Mouse (Mus musculus) bone marrow, adult 2 months (tissue): ENCODE data around the gene Cybc1. TPM values are rescaled to one million over a fixed set of nuclear protein-coding genes. Genes with fewer than 3 reads are reported as not detected.

Experiments
- H3K27ac ChIP-seq: fragments of 200-500 bp; 2 replicates; pipeline ENCODE4 v1.5.1; 2012; ENCODE audit warnings: low read depth, mild to moderate bottlenecking, control low read depth, inconsistent platforms, low read length; ENCODE audit not compliant: control insufficient read depth, poor library complexity, insufficient read depth
- H3K4me1 ChIP-seq: fragments of 200-500 bp; 2 replicates; pipeline ENCODE4 v1.6.1; 2011; ENCODE audit warnings: low read length; ENCODE audit not compliant: control insufficient read depth, insufficient read depth
- H3K4me3 ChIP-seq: fragments of 200-500 bp; replicated peaks from 2 replicates; pipeline ENCODE3; 2011; ENCODE audit warnings: mild to moderate bottlenecking, low read depth, low read length, control low read depth; ENCODE audit not compliant: control insufficient read depth
- CTCF ChIP-seq: fragments of 200-500 bp; IDR thresholded peaks from 2 replicates; pipeline ENCODE4 v1.5.1; 2011; ENCODE audit warnings: low read length, control low read depth; ENCODE audit not compliant: control insufficient read depth, insufficient read depth
- POLR2A ChIP-seq: fragments of 200-500 bp; IDR thresholded peaks from 2 replicates; pipeline ENCODE4 v1.6.1; 2011; ENCODE audit warnings: low read depth, mild to moderate bottlenecking, control low read depth, low read length, borderline replicate concordance; ENCODE audit not compliant: control insufficient read depth
- WGBS: fragments of 180-500 bp; shearing (Covaris S2); methylation state at CpG from one replicate; pipeline ENCODE4 v1.1.7; 2018; 5-methylcytosine and 5-hydroxymethylcytosine counted together
- polyA plus RNA-seq: library from polyadenylated mRNA; stranded (reverse); fragments of >200 nt; gene quantifications from 2 replicates; pipeline ENCODE4 v1.2.4, GENCODE M21; 2011; ENCODE audit warnings: low replicate concordance; ENCODE audit not compliant: missing spikeins, insufficient read depth, insufficient read length

Gene Cybc1
- polyA plus RNA-seq, 1 experiment = 54.0 TPM

DNA sequence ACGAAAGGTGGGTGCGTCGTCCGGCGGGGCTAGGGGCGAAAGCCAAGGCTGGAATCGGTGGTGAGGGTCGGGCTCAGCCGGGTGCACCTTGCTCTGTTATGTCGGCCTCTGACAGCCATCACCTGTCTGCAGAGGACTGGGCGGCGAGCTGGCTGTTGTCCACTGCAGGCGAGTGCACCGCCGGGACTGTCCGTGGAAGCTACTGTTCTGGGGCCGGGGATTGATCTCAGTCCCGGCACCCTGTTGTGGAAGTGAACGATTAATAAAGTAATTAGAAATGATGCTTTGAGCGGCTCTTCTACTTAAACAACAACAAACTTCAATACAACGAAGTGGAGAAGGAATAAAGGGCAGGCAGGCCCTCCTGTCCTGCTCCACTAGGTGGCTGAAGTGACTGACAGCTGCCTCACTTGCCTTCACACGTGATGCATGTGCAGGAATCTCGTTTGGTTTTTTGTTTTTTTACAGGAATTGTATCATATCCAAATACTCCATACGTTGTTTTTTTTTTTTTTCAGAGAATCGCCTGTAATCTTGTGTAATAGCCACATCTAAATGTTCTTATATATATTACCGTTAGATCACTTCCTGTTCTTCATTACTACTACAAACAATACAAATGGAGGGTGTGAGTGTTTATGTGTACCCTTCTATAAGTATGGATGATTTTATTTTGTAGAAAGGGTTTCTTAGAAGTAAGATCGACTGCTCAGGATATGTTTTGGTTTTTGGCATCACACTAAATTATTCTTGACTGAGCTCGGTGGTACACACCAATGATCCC lies 8.4 kb upstream of the Cybc1 start:
- peak; percentile 63 for TF ChIP-seq CTCF
- no peak for TF ChIP-seq POLR2A
- 1% methylated on average over 28 of the region's 28 CpGs for WGBS
- peaks cover 1% of the 10 kb centered on the region; the same call in 1 of the 2 replicates for H3K4me1 ChIP-seq

DNA sequence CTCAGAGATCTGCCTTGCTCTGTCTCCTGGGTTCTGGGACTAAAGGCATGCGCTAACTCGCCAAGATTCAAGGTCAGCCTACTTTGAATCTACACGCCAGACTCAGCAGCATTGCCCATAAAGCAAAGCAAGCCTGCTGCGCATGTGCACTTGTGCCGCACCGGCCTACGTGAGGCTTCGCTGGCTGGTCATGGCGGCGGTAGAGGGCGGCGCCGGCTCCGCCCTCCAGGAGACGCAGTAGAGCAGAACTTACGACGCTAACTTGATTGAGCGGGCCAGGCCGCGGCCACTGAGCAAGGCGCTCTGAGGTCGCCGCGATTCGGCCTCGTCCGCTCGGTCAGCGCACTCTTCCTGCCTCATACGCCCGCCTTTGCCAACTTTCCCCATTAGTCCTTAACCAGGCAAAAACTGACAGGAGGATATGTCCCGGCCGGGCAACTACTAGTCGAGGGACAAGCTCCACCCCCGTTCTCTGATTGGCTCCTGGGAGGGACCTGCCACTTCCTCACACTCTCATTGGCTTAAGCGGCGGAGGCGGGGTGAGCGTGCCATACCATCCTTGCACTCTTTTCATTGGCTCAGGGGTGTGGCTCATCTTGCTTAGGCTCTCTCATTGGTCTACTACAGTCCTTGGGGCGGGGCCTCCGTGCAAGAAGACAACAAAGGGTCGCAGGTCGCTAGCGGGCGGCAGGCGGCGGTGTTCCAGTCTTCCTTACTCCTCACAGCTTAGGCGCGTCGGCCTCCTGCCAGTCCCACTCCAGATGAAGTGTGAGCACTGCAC lies 7.6 kb upstream of the Cybc1 start, which contains the start of gene Narf:
Narf (plus strand) TSS at position 690 of the 781 bp plus-strand sequence.
- Histone ChIP-seq H3K4me1 (peaks cover 1% of the 10 kb centered on the region; the same call in 1 of the 2 replicates), H3K4me3 (peak within 1 kb of the TSS; percentile 92), H3K27ac (peak within 1 kb of the TSS; percentile 96)
- TF ChIP-seq CTCF = peak; percentile 56; the same call in 1 of the 2 replicates
- peak; percentile 97 for TF ChIP-seq POLR2A
- WGBS = under 1% methylated on average over 50 of the region's 50 CpGs

More for the DNA sequence above, 8.4 kb upstream of the Cybc1 start:
- Histone ChIP-seq H3K4me3 (peak overlapping the region; percentile 92), H3K27ac (peak overlapping the region; percentile 94)

DNA sequence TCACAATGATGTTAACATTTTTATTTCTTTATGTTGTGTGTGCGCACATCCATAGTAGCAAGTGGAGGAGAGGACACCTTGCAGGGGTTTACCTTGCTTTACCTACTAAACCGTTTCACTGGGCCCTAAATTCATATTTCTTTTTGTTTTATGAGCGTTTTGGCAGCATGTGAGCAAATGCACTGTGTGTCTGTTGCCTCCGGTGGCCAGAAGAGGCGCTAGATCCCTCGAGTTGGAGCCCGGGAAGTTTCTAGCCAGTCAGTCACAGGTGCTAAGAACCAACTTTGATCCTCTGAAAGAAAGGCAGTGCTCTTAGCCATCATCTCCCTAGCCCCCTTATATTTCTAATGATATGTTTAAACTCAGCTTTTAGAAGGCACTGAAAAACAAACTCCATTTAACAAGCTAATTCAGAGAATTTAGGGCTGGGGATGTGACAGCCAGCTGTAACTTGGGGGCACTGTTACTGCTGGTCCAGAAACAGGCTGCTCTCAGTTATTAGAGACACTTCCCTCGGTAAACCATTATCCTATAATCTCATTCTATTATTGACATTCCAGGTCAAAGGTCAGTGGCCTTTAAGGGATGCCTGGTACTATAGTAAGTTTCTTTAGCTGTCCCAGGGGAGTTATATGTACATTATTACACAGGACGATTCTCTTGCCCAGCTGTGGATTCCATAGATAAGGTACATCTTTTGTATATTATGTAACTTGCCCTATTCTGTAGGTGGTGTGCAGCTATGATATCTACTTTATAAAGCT lies 6.5 kb upstream of the Cybc1 start:
- Histone ChIP-seq H3K4me3 (no peak overlapping the region), H3K27ac (no peak overlapping the region), H3K4me1 (peaks cover 3% of the 10 kb centered on the region; the same call in 1 of the 2 replicates)
- WGBS = 26% methylated on average over 9 of the region's 9 CpGs
- TF ChIP-seq POLR2A = no peak
- TF ChIP-seq CTCF = peak; percentile 76

DNA sequence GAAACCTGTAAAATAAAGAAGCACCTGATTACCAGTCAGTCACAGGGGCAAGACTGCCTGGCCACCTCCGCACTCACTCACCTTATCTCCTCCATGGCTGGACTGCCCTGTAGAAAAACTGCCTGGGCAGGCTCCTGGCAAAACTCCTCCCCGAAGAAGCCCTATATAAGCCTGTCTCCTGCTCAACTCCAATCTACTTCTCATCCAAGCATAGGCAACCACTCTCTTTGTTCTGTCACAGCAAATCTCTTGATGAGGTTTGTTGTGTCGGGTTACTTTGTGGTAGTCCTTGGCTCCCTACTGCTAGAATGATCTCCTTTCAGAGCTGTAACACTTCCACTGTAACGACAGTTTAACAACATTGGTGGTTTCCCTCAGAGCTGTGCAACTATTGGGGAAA lies 3.6 kb upstream of the Cybc1 start:
- TF ChIP-seq CTCF (no peak), POLR2A (no peak)
- WGBS = 38% methylated on average over 4 of the region's 4 CpGs
- Histone ChIP-seq H3K27ac (peak overlapping the region; percentile 40), H3K4me1 (peaks cover 4% of the 10 kb centered on the region), H3K4me3 (no peak overlapping the region)

DNA sequence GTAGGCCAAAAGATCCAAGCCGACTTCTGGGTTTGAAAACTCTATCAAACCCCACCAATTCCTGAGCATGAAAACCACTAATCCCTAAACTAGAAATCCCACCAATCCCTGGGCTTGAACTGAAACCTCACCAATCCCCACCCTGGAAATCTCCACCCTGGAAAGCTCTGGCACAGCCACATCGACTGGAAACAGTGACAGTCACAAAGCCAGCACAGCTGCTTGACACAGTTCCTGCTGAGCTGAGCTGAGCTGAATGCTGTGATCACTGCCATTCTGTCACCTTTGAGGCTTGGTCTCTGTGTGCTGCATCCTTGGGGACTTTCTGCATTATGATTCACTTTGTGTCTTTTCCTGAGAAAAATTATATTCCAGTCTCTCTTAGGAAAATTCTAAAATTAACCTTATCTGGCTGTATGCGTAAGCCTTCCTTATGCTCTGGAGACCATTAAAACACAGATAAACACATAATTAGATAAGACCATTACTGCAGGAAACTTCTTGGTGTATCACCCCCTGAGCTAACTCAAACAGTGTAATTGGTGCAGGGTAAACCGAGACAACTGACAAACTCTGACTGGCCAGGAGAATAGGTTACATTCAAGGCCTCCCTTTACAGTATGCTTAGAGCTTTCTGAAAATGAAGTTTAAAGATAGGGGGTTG lies 2.6 kb upstream of the Cybc1 start:
- H3K27ac ChIP-seq = peak overlapping the region; percentile 38; the same call in 1 of the 2 replicates
- no peak overlapping the region for H3K4me3 ChIP-seq
- TF ChIP-seq CTCF (no peak), POLR2A (no peak)
- H3K4me1 ChIP-seq = peaks cover 4% of the 10 kb centered on the region
- 56% methylated on average over 4 of the region's 4 CpGs for WGBS

DNA sequence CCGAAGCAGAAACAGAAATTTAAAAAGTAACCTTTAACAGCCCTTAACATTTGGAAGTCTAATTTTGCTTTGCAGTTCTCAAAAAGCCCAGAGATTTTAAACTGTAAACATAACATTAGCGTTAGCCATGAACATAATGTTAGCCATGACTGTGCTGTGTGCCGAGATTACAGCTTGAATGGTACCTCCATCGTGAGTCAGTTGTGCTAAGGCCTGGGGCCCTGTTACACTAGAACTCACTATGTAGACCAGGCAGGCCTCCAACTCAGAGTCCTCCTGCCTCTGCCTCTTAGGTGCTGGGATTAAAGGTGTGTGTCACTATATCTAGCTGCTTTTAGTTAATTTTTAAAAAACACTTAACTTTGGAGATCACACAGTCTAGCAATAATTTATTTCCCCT lies 2.1 kb upstream of the Cybc1 start:
- Histone ChIP-seq H3K4me1 (peaks cover 4% of the 10 kb centered on the region), H3K4me3 (no peak overlapping the region), H3K27ac (no peak overlapping the region)
- no peak for TF ChIP-seq CTCF
- 85% methylated on average over 4 of the region's 4 CpGs for WGBS

DNA sequence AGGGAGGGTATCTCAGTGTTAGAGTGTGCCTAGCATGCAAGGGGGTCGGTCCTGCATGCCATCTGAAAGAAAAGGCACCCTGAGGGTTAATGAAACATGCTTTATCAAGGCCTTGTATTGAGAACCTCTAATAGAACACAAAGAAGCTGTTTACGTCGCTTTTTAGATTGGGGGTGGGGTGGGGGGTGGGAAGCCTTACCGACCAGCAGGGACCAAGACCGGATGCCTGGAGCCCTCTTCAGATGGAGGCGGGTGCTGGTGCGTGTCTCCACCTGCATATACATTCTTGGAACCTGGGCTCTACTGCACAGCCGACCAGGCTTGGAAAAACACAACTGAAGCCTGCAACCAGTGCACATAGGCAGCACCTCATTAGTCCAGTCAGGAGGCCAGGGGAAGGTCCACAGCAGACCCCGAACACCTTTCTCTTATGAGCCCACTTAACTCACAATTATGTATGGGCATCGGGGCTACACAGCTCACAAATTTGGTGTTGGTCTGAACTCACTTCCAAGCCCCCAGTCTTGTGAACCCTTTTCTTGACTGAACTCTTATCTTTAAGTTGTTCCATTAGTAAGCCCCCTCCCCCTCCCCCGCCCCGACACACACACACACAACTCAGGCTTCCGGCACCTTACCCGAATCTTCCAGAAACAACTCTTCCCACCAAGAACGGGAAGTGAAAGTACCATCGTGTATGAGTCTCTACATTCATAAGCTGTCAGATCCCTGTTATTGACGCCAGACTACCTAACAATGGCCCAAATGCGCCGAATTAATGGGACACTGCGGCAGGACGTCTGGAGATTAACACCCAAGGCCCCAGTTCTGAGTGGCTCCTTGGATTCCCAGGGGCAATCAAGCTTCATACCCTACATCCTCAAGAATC lies 749 bp downstream of the Cybc1 start:
- TF ChIP-seq POLR2A = no peak
- no peak for TF ChIP-seq CTCF
- Histone ChIP-seq H3K4me3 (peak overlapping the region; percentile 90), H3K4me1 (peaks cover 4% of the 10 kb centered on the region), H3K27ac (peak overlapping the region; percentile 94)
- 3% methylated on average over 21 of the region's 21 CpGs for WGBS
